Mouse (Mus musculus): ENCODE results near the gene Rps12.

Gene Rps12

GRCm38 (mm10) chr10:23785599-23785998 lies 1.5 kb downstream of the Rps12 start:
- DNase-seq (ENCODE audit: low read depth), result peak; percentile 13

DNA sequence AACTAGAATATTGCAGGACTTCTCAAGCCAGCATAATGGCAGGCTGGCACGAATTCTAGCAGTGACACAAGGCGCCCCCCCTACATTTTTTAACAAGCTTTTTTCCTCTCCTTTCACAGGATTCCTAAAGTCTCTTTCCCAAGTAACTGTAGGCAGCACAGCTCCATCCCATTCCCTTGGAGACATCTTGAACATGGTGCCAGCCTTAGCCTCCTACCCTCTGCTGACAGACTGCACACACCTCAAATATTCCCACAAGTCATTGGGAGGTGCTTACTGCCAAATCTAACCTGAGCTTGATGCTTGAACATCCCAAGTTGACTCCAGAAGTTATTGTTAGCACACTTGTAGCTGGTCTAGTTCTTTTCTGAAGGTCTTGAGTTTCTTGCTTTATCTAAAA lies 3.0 kb downstream of the Rps12 start:
- DNase-seq (ENCODE audit: low read depth), result peak; percentile 25

- DNase-seq (ENCODE audit: low read depth), result no peak
These were observed 3.6 kb downstream of the Rps12 start for GRCm38 (mm10) chr10:23783493-23783884.

DNA sequence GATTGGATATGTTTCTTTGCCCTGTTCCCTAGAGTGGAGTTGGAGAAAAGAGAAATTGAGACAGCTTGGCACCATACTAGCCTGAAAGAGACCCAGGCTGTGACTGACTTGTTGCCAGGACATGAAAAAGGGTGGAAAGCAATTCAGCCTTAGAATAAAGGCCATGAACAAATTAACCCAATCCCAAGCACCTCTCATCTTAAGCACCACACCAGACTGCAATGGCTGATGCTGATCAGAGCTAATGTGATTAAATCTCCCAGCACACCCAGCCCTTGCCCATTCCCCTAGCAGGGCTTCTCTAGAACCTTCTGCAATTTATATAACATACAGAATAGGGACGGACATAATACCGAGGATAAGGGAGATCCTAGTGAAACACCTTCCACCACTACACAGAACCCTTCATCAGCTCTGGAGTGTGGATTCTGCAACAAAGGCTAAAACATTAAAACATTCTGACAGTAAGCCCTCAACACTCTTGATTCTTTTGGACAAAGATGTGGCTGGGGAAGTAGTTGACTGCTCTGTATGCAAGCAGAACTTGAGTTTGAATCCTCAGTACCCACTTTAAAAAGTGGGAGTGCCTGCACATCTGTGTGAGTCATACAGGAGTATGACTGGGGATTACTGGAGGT lies 4.1 kb downstream of the Rps12 start:
- DNase-seq (ENCODE audit: low read depth), result peak; percentile 66

GRCm38 (mm10) chr10:23781760-23782735 lies 5.0 kb downstream of the Rps12 start:
- DNase-seq (ENCODE audit: low read depth), result peak; percentile 44

DNA sequence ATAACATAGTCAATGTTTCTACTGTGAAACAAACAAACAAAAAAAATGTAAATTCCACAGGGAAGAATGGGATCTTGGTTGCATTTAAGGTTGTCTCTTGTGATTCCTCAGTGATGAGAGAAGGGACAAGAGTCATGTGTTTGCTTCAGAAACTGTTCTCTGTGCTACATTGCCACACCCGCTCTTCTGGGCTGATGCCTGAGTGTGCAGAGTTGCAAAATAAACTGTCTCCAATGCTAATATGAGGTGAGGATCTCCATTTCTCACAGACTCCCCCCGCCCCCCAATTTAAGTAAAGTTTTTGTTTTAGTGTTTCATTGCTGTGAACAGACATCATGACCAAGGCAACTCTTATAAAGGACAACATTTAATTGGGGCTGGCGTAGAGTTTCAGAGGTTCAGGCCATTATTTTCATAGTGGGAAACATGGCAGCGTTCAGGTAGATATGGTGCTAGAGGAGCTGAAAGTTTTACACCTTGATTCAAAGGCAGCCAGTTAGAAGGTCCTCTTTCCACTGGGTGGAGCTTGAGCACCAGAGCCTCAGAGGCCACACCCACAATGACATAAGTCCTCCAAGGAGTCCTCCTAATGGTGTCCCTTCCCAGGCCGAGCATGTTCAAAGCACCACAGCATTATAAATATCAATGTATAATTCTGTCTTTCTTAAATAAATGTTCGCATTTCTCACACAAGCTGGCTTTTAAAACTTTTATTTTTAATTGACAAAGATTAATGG lies 6.4 kb downstream of the Rps12 start:
- peak; percentile 63 for DNase-seq (ENCODE audit: low read depth)

DNA sequence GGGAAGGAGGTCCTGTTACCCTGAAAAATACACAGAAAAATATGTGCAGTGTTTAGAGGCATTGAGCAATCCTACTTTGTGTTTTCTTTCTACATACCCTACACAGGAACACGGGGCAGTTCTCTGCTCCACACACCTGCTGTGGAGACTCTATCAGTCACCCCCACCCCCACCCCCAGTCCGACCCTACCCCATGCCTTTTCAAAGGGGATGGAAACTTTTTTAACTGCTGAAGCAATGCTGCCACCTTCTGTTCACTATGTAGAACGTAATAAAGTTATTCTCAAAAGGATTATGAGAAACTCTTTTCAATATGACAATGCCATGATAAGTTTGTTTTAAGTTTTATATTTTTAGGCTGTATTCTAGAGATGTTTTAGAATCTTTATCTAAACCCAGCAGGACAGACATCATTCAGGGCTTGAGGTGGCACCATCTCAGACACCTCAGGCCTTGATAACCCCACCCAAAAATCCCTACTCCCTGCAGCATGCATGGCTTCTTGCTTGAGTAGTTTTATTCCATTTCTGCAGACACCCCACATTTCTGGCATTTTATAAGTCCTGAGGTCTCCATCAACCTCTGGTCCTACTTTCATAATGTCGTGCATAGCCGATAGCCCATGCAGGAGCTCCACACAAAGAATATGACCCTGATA lies 9.7 kb downstream of the Rps12 start:
- peak; percentile 23 for DNase-seq (ENCODE audit: low read depth)

DNA sequence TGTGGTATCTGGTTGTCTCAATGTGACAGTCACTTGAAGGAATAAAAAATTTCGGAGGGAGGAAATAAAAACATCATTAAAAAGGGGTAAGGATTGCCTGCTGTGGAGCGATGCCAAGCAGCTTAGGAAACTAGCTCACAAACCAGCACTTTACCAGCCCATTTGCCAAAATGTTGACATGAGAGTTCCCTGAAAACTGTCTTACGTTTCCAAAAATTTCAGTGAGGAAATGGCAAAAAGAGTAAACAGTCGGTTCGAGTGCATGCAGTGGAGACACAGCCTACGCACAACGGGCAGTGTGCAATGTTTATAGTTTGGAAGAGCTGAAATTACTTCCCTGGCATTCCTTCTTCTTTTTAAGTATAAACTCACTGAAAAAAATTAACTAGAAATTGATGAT lies 32.9 kb downstream of the Rps12 start:
- DNase-seq (ENCODE audit: low read depth), result no peak

Data from 416B (cell line).